Mouse (Mus musculus): ENCODE data around the gene Il17ra. TPM values are rescaled to one million over a fixed set of nuclear protein-coding genes. Genes with fewer than 3 reads are reported as not detected.

The Il17ra gene
- 1 to 10 TPM; 6.0 to 7.3 TPM for total RNA-seq (2021)

- DNase-seq: peak in 1 of 2 experiments; percentile 33
Measured at GRCm38 (mm10) chr6:120463086-120463871, at the start of gene Il17ra. Il17ra (plus strand) TSS chr6:120463247.

GRCm38 (mm10) chr6:120438161-120438560 is 24.9 kb upstream of the Il17ra start:
- no peak for DNase-seq

DNA sequence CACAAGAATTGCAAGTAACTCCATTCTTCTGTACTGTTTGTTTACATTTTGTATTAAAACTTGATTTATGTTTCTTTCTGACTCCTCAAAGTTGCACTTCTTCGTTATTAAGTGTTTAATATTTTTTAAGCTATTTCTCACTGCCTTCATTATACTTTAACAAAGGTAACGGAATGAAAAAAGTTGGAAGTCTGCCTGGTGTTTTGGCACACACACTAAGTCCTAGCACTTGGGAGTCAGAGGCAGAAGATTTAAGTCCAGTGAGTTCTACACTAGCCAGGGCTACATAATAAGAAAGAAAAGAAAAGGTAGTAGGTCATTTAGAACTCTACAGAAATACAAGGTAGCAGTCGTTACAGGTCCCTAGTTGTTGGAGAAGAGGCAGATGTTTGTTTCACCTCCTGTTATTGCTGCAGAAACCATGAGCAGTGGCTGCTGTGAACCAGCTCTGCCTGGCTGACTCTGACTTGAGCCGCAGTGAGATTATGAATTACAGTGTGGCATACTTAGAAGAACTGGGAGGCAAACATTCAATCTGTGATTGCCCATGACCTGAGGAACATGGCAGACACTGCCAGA is 20.8 kb upstream of the Il17ra start:
- DNase-seq: no peak

- DNase-seq: no peak
Measured at GRCm38 (mm10) chr6:120443363-120444355, 19.4 kb upstream of the Il17ra start.

- DNase-seq: no peak
Measured at GRCm38 (mm10) chr6:120450208-120450607, 12.8 kb upstream of the Il17ra start.

- DNase-seq: no peak
Measured at GRCm38 (mm10) chr6:120452384-120453102, 10.5 kb upstream of the Il17ra start.

GRCm38 (mm10) chr6:120453103-120453445 is 10.0 kb upstream of the Il17ra start:
- no peak for DNase-seq

DNA sequence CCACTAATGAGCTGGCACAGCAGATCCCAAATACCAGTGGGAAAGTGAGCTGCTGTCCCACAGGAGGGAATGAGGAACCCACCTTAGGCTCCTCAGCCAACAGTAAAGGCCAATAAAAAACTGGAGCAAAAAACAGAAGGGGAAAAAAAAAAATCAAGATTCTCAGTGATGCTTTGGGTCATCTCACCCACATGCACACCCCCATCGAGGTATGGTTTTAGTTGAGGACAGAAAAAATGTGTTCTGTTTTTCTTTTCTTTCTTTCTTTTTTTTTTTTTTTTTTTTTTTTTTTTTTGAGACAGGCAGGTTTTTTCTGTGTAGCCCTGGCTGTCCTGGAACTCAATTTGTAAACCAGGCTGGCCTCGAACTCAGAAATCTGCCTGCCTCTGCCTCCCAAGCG is 9.5 kb upstream of the Il17ra start:
- DNase-seq: no peak

GRCm38 (mm10) chr6:120454627-120455077 is 8.4 kb upstream of the Il17ra start:
- DNase-seq: no peak

DNA sequence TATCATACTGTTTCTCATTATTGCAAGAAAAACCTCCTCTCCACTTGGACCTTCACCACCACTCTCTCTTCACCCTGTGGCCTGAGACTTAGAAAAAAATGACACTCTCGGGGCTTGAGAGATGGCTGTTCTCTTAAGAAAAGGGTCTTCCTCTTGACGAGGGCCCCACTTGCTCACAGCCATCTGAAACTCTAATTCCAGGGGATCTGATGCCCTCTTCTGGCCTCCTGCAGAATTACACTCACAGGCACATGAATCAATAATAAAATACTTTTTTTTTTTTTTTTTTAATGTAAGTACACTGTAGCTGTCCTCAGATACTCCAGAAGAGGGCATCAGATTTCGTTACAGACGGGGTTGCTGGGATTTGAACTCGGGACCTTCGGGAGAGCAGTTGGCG is 6.0 kb upstream of the Il17ra start:
- DNase-seq: no peak

- DNase-seq: no peak
Measured at GRCm38 (mm10) chr6:120457751-120458150, 5.3 kb upstream of the Il17ra start.

GRCm38 (mm10) chr6:120461217-120461616 is 1.8 kb upstream of the Il17ra start:
- DNase-seq: no peak

DNA sequence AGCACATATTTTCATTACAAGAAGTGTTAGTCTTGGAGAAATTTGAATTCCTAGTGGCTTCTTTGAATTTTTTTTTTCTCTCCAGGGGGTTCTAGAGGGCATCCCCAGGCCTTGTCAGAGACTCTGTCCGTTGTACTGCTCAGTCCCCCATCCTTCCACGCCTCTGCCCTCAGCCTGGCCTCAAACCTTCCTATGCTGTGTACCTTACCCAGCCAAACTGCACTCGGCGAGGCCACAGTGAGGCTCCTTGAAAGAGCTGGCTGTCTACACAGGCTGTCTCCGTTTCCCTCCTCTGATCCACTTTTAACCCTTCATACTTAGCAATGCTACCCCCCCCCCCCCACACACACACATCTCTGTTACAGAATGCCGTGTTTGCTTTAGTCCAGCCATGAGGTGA is 796 bp upstream of the Il17ra start:
- no peak for DNase-seq

- no peak for DNase-seq
Measured at GRCm38 (mm10) chr6:120463884-120464283, 837 bp downstream of the Il17ra start.

- DNase-seq: no peak
Measured at GRCm38 (mm10) chr6:120464406-120464939, 1.4 kb downstream of the Il17ra start.

GRCm38 (mm10) chr6:120465393-120465792 is 2.3 kb downstream of the Il17ra start:
- DNase-seq: no peak

DNA sequence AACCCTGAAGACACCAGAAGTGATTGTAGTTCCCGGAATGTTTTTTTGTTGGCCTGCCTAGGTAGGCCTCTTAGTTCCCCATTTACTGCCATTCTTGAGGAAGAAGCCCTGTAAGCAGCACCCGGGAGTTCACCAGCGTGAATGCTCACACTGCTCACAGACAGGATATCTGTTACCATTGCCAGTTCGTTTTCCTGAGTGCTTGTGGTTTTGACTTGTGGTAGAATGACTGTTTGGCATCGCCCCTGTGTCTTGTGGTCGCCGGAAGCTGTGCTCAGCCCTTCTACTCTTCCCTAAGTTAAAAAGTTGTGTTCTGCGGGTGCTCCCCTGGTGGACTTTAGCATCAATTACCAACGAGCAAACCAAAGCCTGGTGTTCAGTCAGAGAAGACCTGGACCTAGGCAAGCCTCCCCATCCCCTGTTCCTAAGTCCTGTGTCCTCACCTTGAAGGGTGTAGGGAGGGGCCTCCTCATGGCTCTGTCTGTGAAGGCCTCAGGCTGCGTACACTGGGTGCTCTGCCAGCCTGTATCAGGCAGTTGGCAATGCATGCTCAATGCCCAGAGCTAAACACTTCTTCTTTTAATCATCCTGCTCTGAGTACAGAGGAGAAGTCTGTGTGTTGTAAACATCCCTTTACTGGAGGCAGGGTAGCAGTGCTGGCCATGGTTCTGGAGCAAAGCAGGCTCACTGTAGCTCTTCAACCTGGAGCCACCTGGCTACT is 3.7 kb downstream of the Il17ra start:
- no peak for DNase-seq

GRCm38 (mm10) chr6:120468259-120468658 is 5.2 kb downstream of the Il17ra start:
- DNase-seq: no peak

DNA sequence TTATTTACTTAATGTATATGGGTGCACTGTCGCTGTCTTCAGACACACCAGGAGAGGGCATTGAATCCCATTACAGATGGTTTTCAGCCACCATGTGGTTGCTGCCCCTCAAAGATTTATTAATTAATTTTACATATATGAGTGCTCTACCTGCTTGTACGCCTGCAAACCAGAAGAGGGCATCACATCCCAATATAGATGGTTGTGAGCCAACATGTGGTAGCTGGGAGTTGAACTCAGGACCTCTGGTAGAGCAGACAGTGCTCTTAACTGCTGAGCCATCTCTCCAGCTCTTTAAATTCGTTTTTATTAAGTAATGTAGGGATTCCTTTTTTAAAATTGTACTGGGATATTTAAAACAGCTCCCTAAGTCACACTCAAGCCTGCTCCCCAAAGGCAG is 6.2 kb downstream of the Il17ra start:
- no peak for DNase-seq

GRCm38 (mm10) chr6:120469770-120470169 is 6.7 kb downstream of the Il17ra start:
- no peak for DNase-seq

GRCm38 (mm10) chr6:120470666-120471065 is 7.6 kb downstream of the Il17ra start:
- DNase-seq: no peak

Measured in layer of hippocampus, postnatal 36 days (tissue).